Mouse (Mus musculus) myocyte (in vitro differentiated cells): ENCODE data around the gene Cebpe. TPM values are rescaled to one million over a fixed set of nuclear protein-coding genes. Genes with fewer than 3 reads are reported as not detected.

Experiments used
- H3K27me3 ChIP-seq: one replicate; pipeline ENCODE4 v1.6.1; 2011; ENCODE audit not compliant: control insufficient read depth, insufficient read depth, insufficient read length
- H3K36me3 ChIP-seq: one replicate; pipeline ENCODE4 v1.6.1; 2011; ENCODE audit not compliant: control insufficient read depth, insufficient read depth
- H3K4me2 ChIP-seq: one replicate; pipeline ENCODE4 v1.6.1; 2011; ENCODE audit warnings: low read depth, control low read depth
- H3K4me3 ChIP-seq: one replicate; pipeline ENCODE4 v1.5.1; 2011; ENCODE audit warnings: mild to moderate bottlenecking, control low read depth, moderate library complexity
- H3K79me2 ChIP-seq: one replicate; pipeline ENCODE4 v1.6.1; 2011; ENCODE audit not compliant: control insufficient read depth, insufficient read depth
- H3ac ChIP-seq: one replicate; pipeline ENCODE4 v1.6.1; 2011; ENCODE audit not compliant: control insufficient read depth, insufficient read length
- CEBPB ChIP-seq: IDR thresholded peaks from 2 replicates; pipeline ENCODE4 v1.6.1; 2011; ENCODE audit warnings: mild to moderate bottlenecking, moderate library complexity; ENCODE audit not compliant: poor library complexity, insufficient read depth, severe bottlenecking
- E2F4 ChIP-seq: IDR thresholded peaks from one replicate; pipeline ENCODE4 v1.6.1; 2011; ENCODE audit warnings: mild to moderate bottlenecking, control low read depth, moderate library complexity; ENCODE audit not compliant: insufficient read depth
- MAX ChIP-seq: IDR thresholded peaks from one replicate; pipeline ENCODE4 v1.6.1; 2011; ENCODE audit warnings: low read depth, mild to moderate bottlenecking, control low read depth
- MYOD1 ChIP-seq, 3 experiments: IDR thresholded peaks; one replicate each; pipeline ENCODE4 v1.6.1; 2011; ENCODE audit warnings: control low read depth in 2 of 3, low read depth in 2 of 3, mild to moderate bottlenecking in 2 of 3, moderate library complexity in 1 of 3; ENCODE audit not compliant: insufficient read length in 2 of 3, control insufficient read depth in 1 of 3
- MYOG ChIP-seq, 3 experiments: IDR thresholded peaks; one replicate each; pipeline ENCODE4 v1.6.1; 2011; ENCODE audit warnings: control low read depth in 2 of 3, low read depth in 2 of 3, mild to moderate bottlenecking in 2 of 3; ENCODE audit not compliant: insufficient read length in 2 of 3, control insufficient read depth in 1 of 3, insufficient read depth in 1 of 3
- POLR2A ChIP-seq: IDR thresholded peaks from one replicate; pipeline ENCODE4 v1.6.1; 2011; ENCODE audit warnings: low read depth, mild to moderate bottlenecking, control low read depth, moderate library complexity; ENCODE audit not compliant: insufficient read length
- POLR2AphosphoS2 ChIP-seq: IDR thresholded peaks from one replicate; pipeline ENCODE4 v1.6.1; 2011; ENCODE audit warnings: low read depth, control low read depth; ENCODE audit not compliant: insufficient read length
- REST ChIP-seq: IDR thresholded peaks from one replicate; pipeline ENCODE4 v1.6.1; 2011; ENCODE audit warnings: mild to moderate bottlenecking, control low read depth, moderate library complexity; ENCODE audit not compliant: insufficient read depth, insufficient read length
- SRF ChIP-seq: IDR thresholded peaks from one replicate; pipeline ENCODE4 v1.6.1; 2011; ENCODE audit warnings: low read depth; ENCODE audit not compliant: control insufficient read depth, insufficient read length
- TCF12 ChIP-seq: IDR thresholded peaks from one replicate; pipeline ENCODE4 v1.6.1; 2011; ENCODE audit warnings: mild to moderate bottlenecking, control low read depth; ENCODE audit not compliant: poor library complexity, insufficient read depth, severe bottlenecking
- TCF3 ChIP-seq: IDR thresholded peaks from one replicate; pipeline ENCODE4 v1.6.1; 2011; ENCODE audit warnings: low read depth, control low read depth; ENCODE audit not compliant: insufficient read length
- USF1 ChIP-seq: IDR thresholded peaks from one replicate; pipeline ENCODE4 v1.6.1; 2011; ENCODE audit warnings: low read depth, mild to moderate bottlenecking, control low read depth, moderate library complexity
- polyA plus RNA-seq: library from polyadenylated mRNA; unstranded; fragments of >200 nt; fragmentation: generic; extraction: Trizol; gene quantifications from one replicate; pipeline ENCODE4 v1.2.1, GENCODE M21; 2012; ENCODE audit warnings: missing spikeins

The Cebpe gene
- polyA plus RNA-seq, 1 experiment = not detected

DNA sequence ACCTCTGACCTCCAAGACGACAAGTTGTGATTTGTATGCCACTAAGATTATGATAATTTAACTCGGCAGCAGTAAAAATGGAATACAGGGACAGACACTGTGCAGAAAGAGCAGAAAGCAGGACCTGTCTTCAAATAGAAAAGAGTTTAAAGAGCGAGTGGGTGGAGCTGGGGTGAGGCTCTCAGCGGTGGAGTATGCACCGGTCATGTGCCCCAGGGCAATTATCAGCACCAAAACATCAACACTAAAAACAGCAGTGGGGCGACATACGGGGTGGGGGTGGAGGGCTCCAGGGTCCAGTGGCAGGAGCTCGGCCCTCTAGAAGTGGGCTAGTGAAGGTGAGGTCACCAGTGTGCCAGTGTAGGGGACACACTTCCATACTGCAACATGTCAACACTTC, 32.5 kb upstream of the Cebpe start:
- TF ChIP-seq MYOG (IDR thresholded peaks at IDR 0.05; ENCODE audit: control insufficient read depth in 1 of 3, insufficient read depth in 1 of 3, insufficient read length in 2 of 3, low read depth in 2 of 3) = no peak
- no peak for TF ChIP-seq POLR2AphosphoS2
- Histone ChIP-seq H3K79me2 (no peaks in the 10 kb centered on the region), H3K4me2 (no peak overlapping the region), H3K4me3 (no peak overlapping the region), H3ac (no peak overlapping the region), H3K36me3 (no peaks in the 10 kb centered on the region), H3K27me3 (peaks cover 22% of the 10 kb centered on the region)

DNA sequence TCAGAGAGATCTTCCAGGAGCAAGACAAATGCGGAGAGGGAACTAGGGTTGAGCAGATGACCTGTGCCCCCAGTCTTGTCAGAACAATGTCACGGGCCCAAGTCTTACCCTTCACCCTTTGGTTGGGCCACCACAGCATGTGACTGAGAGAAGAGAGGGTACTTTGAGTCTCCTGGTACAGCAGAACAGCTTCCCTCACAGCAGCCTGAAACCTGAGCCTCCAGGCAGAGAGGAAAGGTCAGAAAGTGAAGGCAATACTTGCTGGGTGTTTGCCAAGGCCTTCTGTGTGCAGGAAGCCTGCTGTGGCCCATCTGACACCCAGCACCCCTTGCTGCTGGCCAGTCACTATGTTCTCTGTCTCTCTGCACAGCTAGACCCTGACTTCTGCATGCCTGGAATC, 30.4 kb upstream of the Cebpe start:
- no peaks in the 10 kb centered on the region for H3K36me3 ChIP-seq
- H3ac ChIP-seq = no peak overlapping the region
- TF ChIP-seq REST (no peak), MYOG (IDR thresholded peaks at IDR 0.05; ENCODE audit: control insufficient read depth in 1 of 3, insufficient read depth in 1 of 3, insufficient read length in 2 of 3, low read depth in 2 of 3) (no peak), E2F4 (no peak), POLR2A (no peak), SRF (no peak), TCF12 (no peak), USF1 (no peak), MAX (no peak), TCF3 (no peak), MYOD1 (IDR thresholded peaks at IDR 0.05; ENCODE audit: control insufficient read depth in 1 of 3, insufficient read length in 2 of 3, low read depth in 2 of 3) (no peak)
- H3K27me3 ChIP-seq = peaks cover 19% of the 10 kb centered on the region
- no peak overlapping the region for H3K4me3 ChIP-seq
- H3K4me2 ChIP-seq = no peak overlapping the region
- no peaks in the 10 kb centered on the region for H3K79me2 ChIP-seq

DNA sequence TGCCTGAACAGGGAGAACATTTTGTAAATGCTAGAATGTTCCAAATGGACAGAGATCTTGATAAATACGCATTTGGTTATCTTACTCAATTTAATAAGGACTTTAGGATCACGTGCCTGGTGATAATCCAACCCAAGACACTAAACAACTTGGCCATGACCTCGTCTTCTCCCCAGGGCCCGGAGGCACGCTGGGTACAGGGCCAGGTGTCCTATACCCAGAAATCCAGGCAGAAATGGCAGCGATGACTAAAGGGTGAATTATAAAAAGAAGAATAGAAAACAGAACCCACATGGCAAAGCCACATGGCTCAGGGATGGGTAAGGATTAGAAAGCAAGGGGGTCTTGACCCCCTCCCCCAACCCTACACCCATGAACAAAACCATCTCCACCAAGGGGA, 29.7 kb upstream of the Cebpe start:
- H3K4me3 ChIP-seq = no peak overlapping the region
- H3ac ChIP-seq = no peak overlapping the region
- H3K27me3 ChIP-seq = peaks cover 25% of the 10 kb centered on the region
- no peak for TF ChIP-seq SRF
- no peak for TF ChIP-seq TCF3
- no peak for TF ChIP-seq POLR2A
- TF ChIP-seq TCF12 = no peak
- TF ChIP-seq CEBPB = no peak
- no peak for TF ChIP-seq MYOG (IDR thresholded peaks at IDR 0.05; ENCODE audit: control insufficient read depth in 1 of 3, insufficient read depth in 1 of 3, insufficient read length in 2 of 3, low read depth in 2 of 3)
- TF ChIP-seq MYOD1 (IDR thresholded peaks at IDR 0.05; ENCODE audit: control insufficient read depth in 1 of 3, insufficient read length in 2 of 3, low read depth in 2 of 3) = no peak
- H3K4me2 ChIP-seq = no peak overlapping the region
- no peaks in the 10 kb centered on the region for H3K36me3 ChIP-seq
- H3K79me2 ChIP-seq = no peaks in the 10 kb centered on the region

DNA sequence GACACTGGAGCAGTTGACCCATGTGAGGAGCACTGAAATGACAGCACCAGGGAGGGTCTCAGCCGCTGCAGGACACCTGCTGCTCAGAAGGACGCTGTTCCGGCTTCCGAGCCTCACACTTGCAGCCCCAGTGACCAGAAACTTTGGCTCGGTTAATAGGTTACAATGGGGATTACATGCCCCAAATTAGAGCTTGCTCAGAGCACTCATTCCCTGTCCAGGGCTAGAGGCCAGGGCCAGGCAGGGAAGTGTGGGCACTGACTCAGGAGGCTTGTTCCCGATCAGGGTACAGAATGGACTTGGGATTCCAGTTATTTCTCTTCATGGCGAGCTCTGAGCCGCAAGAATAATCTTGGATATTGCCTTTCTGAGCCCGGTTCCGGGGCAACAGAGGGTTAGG, 25.7 kb upstream of the Cebpe start:
- H3K36me3 ChIP-seq = no peaks in the 10 kb centered on the region
- no peak overlapping the region for H3K4me3 ChIP-seq
- no peak for TF ChIP-seq MYOD1 (IDR thresholded peaks at IDR 0.05; ENCODE audit: control insufficient read depth in 1 of 3, insufficient read length in 2 of 3, low read depth in 2 of 3)
- no peak for TF ChIP-seq REST
- no peak for TF ChIP-seq USF1
- TF ChIP-seq TCF12 = no peak
- TF ChIP-seq E2F4 = no peak
- no peak for TF ChIP-seq MYOG (IDR thresholded peaks at IDR 0.05; ENCODE audit: control insufficient read depth in 1 of 3, insufficient read depth in 1 of 3, insufficient read length in 2 of 3, low read depth in 2 of 3)
- no peak for TF ChIP-seq TCF3
- TF ChIP-seq MAX = no peak
- no peak for TF ChIP-seq POLR2AphosphoS2
- no peak for TF ChIP-seq CEBPB
- TF ChIP-seq SRF = no peak
- TF ChIP-seq POLR2A = no peak
- H3K27me3 ChIP-seq = peaks cover 40% of the 10 kb centered on the region
- no peak overlapping the region for H3ac ChIP-seq
- H3K4me2 ChIP-seq = no peak overlapping the region
- no peaks in the 10 kb centered on the region for H3K79me2 ChIP-seq

DNA sequence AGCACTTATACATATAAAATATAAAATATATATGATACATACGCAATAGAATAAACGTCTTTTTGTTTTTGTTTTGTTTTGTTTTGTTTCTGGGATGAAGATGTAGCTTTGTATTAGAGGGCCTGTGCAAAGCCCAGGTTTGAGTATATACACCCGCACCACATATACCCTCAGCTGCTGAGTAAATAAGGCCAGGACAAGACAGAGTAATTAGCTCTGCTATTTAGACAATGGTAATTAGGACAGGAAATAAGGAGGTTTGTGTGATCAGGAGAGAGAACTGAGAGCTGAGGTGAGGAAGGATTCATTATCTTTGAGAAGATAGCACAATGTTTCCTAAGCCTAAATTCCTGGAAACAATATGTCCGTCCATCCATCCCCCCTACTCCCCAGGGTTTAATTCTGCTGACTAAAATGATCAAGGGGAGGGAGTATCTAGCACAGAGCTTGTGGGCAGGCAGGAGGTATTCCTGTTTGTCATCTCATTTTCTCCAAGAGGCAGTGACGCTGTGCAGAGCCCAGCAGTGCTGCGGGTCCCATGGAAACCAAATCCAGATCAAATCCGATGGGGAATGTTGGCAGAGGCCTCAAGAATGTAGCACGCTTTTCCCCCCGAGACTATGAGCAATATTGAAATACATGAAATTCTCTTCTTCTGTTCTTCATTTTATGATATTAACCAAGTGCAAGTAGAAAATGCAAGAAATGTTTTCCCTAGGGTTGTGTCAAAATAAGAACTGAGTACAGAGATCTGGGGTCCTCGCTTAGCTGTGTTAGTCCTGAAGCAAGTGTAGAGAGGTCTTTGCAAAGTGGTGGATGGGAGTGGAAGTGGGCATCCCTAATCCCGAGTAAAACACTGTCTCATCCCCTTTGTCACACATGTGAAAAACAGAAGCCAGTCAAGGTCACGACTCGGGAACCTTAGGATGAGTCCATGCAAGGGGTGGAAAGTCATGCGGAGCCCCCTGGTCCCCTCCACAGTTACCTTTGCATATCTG, 24.9 kb upstream of the Cebpe start:
- no peak for TF ChIP-seq POLR2A
- no peak for TF ChIP-seq TCF3
- no peak for TF ChIP-seq MYOD1 (IDR thresholded peaks at IDR 0.05; ENCODE audit: control insufficient read depth in 1 of 3, insufficient read length in 2 of 3, low read depth in 2 of 3)
- TF ChIP-seq REST = no peak
- TF ChIP-seq CEBPB = no peak
- no peak for TF ChIP-seq TCF12
- TF ChIP-seq SRF = no peak
- no peak for TF ChIP-seq POLR2AphosphoS2
- TF ChIP-seq E2F4 = no peak
- no peak for TF ChIP-seq MYOG (IDR thresholded peaks at IDR 0.05; ENCODE audit: control insufficient read depth in 1 of 3, insufficient read depth in 1 of 3, insufficient read length in 2 of 3, low read depth in 2 of 3)
- H3K4me3 ChIP-seq = no peak overlapping the region

More for the DNA sequence above, 24.9 kb upstream of the Cebpe start:
- H3K27me3 ChIP-seq = peaks cover 46% of the 10 kb centered on the region
- no peaks in the 10 kb centered on the region for H3K79me2 ChIP-seq
- no peak overlapping the region for H3K4me2 ChIP-seq
- H3ac ChIP-seq = no peak overlapping the region
- no peaks in the 10 kb centered on the region for H3K36me3 ChIP-seq
